Mouse (Mus musculus): Measurements from ENCODE around the gene Akap13. TPM values are rescaled to one million over a fixed set of nuclear protein-coding genes. Genes with fewer than 3 reads are reported as not detected.

The Akap13 gene
- total RNA-seq, 1 experiment = 24.6 TPM

DNA sequence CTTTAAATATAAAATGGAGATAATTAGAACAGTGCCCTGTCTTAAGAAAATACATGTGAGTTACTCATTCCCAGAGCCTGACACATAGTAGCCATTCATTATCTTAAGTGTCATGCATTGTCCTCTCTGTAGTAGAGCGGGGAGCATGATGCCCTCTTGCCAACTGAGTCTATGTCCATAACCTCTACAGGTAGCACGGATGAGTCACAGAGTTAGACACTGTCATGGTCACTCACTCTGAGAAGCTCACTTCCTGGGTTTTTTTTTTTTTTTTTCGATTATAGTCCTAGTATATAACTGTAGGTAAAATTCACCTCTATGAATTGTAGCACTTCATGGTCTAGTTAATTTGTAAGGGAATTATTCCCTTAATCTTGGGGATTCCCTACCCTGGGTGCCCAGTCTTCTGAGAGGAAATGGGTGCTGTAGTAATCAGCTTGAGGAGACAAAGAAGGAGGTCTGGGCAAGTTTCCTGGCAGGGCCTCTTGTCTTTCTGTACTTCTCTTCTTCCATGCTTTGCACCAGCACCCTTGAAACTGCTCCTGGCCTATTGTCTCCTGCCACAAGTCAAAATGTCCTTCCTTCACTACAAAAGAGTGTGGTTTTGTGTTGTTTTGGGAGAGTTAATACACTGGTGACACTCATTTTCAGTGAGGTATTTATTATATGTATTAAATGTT, 247.8 kb downstream of the Akap13 start:
- DNase-seq (ENCODE audit: low read depth, low spot score) = no peak
- TF ChIP-seq CHD2 (IDR thresholded peaks at IDR 0.05; ENCODE audit: low read depth, low read length) = no peak
- TF ChIP-seq HCFC1 (IDR thresholded peaks at IDR 0.05; ENCODE audit: borderline replicate concordance, insufficient read depth, low read length) = no peak
- TF ChIP-seq ZNF384 (IDR thresholded peaks at IDR 0.05; ENCODE audit: low read depth, low read length) = no peak
- Histone ChIP-seq H3K9ac (ENCODE audit: insufficient read depth, low read depth, low read length, poor library complexity, severe bottlenecking) (no peak overlapping the region), H3K4me3 (ENCODE audit: insufficient read depth in 1 of 2, low read depth in 1 of 2, low read length in 2 of 2, poor library complexity in 1 of 2, severe bottlenecking in 1 of 2) (no peak overlapping the region), H3K4me1 (ENCODE audit: control insufficient read depth in 2 of 2, insufficient read depth in 2 of 2, low read length in 2 of 2, poor library complexity in 1 of 2) (no peaks in the 10 kb centered on the region), H3K36me3 (ENCODE audit: control insufficient read depth, insufficient read depth, low read length, poor library complexity, severe bottlenecking) (no peaks in the 10 kb centered on the region), H3K9me3 (ENCODE audit: control insufficient read depth, insufficient read depth, low read depth, low read length) (no peaks in the 10 kb centered on the region), H3K27ac (ENCODE audit: insufficient read depth, low read depth, low read length, poor library complexity, severe bottlenecking) (no peak overlapping the region)
- in situ Hi-C loops (cut with MboI; ENCODE audit: low sequenced_read_pairs in 2 of 2, unreplicated experiment in 2 of 2) = no loop called here

DNA sequence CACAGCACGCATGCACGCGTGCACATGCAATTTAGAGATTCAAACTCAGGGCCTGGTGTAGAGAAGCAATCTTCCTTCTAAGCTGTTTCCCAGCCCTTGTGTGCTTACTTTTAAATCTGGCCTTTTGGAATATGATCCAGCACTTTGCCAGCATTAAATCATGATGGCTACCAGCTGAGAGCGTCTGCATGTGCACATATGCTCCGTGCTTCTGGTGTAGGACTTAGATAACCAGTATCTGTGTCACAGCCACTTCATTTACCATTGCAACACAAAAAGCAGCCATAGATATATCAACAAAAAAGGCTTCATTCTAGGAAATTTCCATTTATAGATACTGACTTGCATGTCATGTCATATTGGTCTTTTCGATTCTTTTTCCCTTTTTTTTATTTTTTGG, 249.5 kb downstream of the Akap13 start:
- Histone ChIP-seq H3K9ac (ENCODE audit: insufficient read depth, low read depth, low read length, poor library complexity, severe bottlenecking) (no peak overlapping the region), H3K9me3 (ENCODE audit: control insufficient read depth, insufficient read depth, low read depth, low read length) (no peaks in the 10 kb centered on the region), H3K36me3 (ENCODE audit: control insufficient read depth, insufficient read depth, low read length, poor library complexity, severe bottlenecking) (no peaks in the 10 kb centered on the region), H3K27ac (ENCODE audit: insufficient read depth, low read depth, low read length, poor library complexity, severe bottlenecking) (no peak overlapping the region), H3K4me3 (ENCODE audit: insufficient read depth in 1 of 2, low read depth in 1 of 2, low read length in 2 of 2, poor library complexity in 1 of 2, severe bottlenecking in 1 of 2) (no peak overlapping the region), H3K4me1 (ENCODE audit: control insufficient read depth in 2 of 2, insufficient read depth in 2 of 2, low read length in 2 of 2, poor library complexity in 1 of 2) (no peaks in the 10 kb centered on the region)
- no peak for DNase-seq (ENCODE audit: low read depth, low spot score)
- TF ChIP-seq ZC3H11A (IDR thresholded peaks at IDR 0.05; ENCODE audit: borderline replicate concordance, low read depth, low read length) (no peak), ZNF384 (IDR thresholded peaks at IDR 0.05; ENCODE audit: low read depth, low read length) (no peak), HCFC1 (IDR thresholded peaks at IDR 0.05; ENCODE audit: borderline replicate concordance, insufficient read depth, low read length) (no peak), MAFK (IDR thresholded peaks at IDR 0.05; ENCODE audit: insufficient read depth, low read depth, low read length) (no peak), CHD2 (IDR thresholded peaks at IDR 0.05; ENCODE audit: low read depth, low read length) (no peak)
- in situ Hi-C loops (cut with MboI; ENCODE audit: low sequenced_read_pairs in 2 of 2, unreplicated experiment in 2 of 2) = no loop called here

DNA sequence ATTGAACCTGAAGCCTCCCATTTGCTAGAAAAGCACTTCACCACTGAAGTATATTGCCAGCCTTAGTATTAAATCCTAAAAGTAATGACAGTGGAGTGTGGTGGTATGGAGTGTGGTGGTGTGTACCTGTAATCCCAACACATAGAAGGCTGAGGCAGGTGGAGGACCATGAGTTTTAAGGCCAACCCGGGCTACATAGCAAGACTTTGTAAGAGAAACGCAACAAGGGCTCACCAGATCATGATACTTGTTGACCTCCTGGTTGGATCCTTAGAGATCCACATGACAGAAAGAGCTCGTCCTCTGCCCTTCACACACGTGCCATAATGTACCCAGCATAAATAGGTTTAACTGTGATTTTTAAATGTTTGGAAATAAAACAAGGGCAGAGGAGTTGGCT, 254.6 kb downstream of the Akap13 start:
- no peak overlapping the region for H3K9ac ChIP-seq (ENCODE audit: insufficient read depth, low read depth, low read length, poor library complexity, severe bottlenecking)
- in situ Hi-C loops (cut with MboI; ENCODE audit: low sequenced_read_pairs in 2 of 2, unreplicated experiment in 2 of 2) = no loop called here
- no peaks in the 10 kb centered on the region for H3K9me3 ChIP-seq (ENCODE audit: control insufficient read depth, insufficient read depth, low read depth, low read length)
- H3K4me1 ChIP-seq (ENCODE audit: control insufficient read depth in 2 of 2, insufficient read depth in 2 of 2, low read length in 2 of 2, poor library complexity in 1 of 2) = no peaks in the 10 kb centered on the region
- no peak for DNase-seq (ENCODE audit: low read depth, low spot score)
- H3K4me3 ChIP-seq (ENCODE audit: insufficient read depth in 1 of 2, low read depth in 1 of 2, low read length in 2 of 2, poor library complexity in 1 of 2, severe bottlenecking in 1 of 2) = no peak overlapping the region
- no peaks in the 10 kb centered on the region for H3K36me3 ChIP-seq (ENCODE audit: control insufficient read depth, insufficient read depth, low read length, poor library complexity, severe bottlenecking)
- TF ChIP-seq MAFK (IDR thresholded peaks at IDR 0.05; ENCODE audit: insufficient read depth, low read depth, low read length) (no peak), ZC3H11A (IDR thresholded peaks at IDR 0.05; ENCODE audit: borderline replicate concordance, low read depth, low read length) (no peak), ZNF384 (IDR thresholded peaks at IDR 0.05; ENCODE audit: low read depth, low read length) (no peak), CHD2 (IDR thresholded peaks at IDR 0.05; ENCODE audit: low read depth, low read length) (no peak), HCFC1 (IDR thresholded peaks at IDR 0.05; ENCODE audit: borderline replicate concordance, insufficient read depth, low read length) (no peak)
- H3K27ac ChIP-seq (ENCODE audit: insufficient read depth, low read depth, low read length, poor library complexity, severe bottlenecking) = no peak overlapping the region

DNA sequence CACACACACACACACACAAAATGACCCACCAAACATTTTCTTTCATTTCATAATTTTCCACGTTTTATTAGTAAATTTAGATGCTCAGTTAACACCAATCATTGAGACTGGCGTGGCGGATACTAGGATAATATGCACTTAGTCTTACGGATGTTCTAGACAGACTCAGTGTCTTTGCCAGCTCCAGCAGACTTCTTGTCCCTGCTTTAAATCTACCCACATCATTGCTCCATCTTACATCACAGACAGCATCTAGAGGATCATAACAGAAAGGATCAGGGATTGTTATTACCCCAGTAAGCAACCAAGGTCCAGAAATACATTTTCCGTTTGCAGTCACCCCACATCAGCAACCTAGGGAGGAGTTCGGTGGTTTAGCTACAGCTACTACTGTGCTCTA, 255.6 kb downstream of the Akap13 start:
- H3K27ac ChIP-seq (ENCODE audit: insufficient read depth, low read depth, low read length, poor library complexity, severe bottlenecking) = no peak overlapping the region
- no peak overlapping the region for H3K4me3 ChIP-seq (ENCODE audit: insufficient read depth in 1 of 2, low read depth in 1 of 2, low read length in 2 of 2, poor library complexity in 1 of 2, severe bottlenecking in 1 of 2)
- DNase-seq (ENCODE audit: low read depth, low spot score) = no peak
- no peak for TF ChIP-seq MAFK (IDR thresholded peaks at IDR 0.05; ENCODE audit: insufficient read depth, low read depth, low read length)
- no peak for TF ChIP-seq ZC3H11A (IDR thresholded peaks at IDR 0.05; ENCODE audit: borderline replicate concordance, low read depth, low read length)
- H3K36me3 ChIP-seq (ENCODE audit: control insufficient read depth, insufficient read depth, low read length, poor library complexity, severe bottlenecking) = no peaks in the 10 kb centered on the region
- no peaks in the 10 kb centered on the region for H3K4me1 ChIP-seq (ENCODE audit: control insufficient read depth in 2 of 2, insufficient read depth in 2 of 2, low read length in 2 of 2, poor library complexity in 1 of 2)
- in situ Hi-C loops (cut with MboI; ENCODE audit: low sequenced_read_pairs in 2 of 2, unreplicated experiment in 2 of 2) = no loop called here
- H3K9me3 ChIP-seq (ENCODE audit: control insufficient read depth, insufficient read depth, low read depth, low read length) = no peaks in the 10 kb centered on the region
- H3K9ac ChIP-seq (ENCODE audit: insufficient read depth, low read depth, low read length, poor library complexity, severe bottlenecking) = no peak overlapping the region

DNA sequence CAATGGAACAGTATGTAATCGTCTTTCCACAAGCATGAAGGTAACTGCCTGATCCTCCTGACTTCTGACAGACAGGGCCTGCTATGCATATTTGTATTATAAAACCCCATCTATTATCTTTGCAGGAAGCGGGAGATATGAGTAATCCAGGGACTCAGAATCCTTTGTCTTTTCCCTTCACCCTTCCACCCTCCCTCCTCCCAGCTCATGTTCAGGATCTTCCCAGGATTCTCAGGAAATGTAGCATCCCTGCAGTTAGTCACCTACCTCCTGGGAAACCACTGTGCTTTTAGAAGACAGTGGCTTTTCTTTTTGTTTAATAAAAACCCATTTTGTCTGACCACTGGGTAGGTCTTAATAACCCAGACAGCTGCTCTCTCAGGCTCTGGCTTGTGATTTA, 256.1 kb downstream of the Akap13 start:
- TF ChIP-seq MAFK (IDR thresholded peaks at IDR 0.05; ENCODE audit: insufficient read depth, low read depth, low read length) (no peak), ZC3H11A (IDR thresholded peaks at IDR 0.05; ENCODE audit: borderline replicate concordance, low read depth, low read length) (no peak), ZNF384 (IDR thresholded peaks at IDR 0.05; ENCODE audit: low read depth, low read length) (no peak), CHD2 (IDR thresholded peaks at IDR 0.05; ENCODE audit: low read depth, low read length) (no peak), HCFC1 (IDR thresholded peaks at IDR 0.05; ENCODE audit: borderline replicate concordance, insufficient read depth, low read length) (no peak)
- Histone ChIP-seq H3K27ac (ENCODE audit: insufficient read depth, low read depth, low read length, poor library complexity, severe bottlenecking) (no peak overlapping the region), H3K9me3 (ENCODE audit: control insufficient read depth, insufficient read depth, low read depth, low read length) (no peaks in the 10 kb centered on the region), H3K36me3 (ENCODE audit: control insufficient read depth, insufficient read depth, low read length, poor library complexity, severe bottlenecking) (no peaks in the 10 kb centered on the region), H3K4me1 (ENCODE audit: control insufficient read depth in 2 of 2, insufficient read depth in 2 of 2, low read length in 2 of 2, poor library complexity in 1 of 2) (no peaks in the 10 kb centered on the region), H3K9ac (ENCODE audit: insufficient read depth, low read depth, low read length, poor library complexity, severe bottlenecking) (no peak overlapping the region), H3K4me3 (ENCODE audit: insufficient read depth in 1 of 2, low read depth in 1 of 2, low read length in 2 of 2, poor library complexity in 1 of 2, severe bottlenecking in 1 of 2) (no peak overlapping the region)
- in situ Hi-C loops (cut with MboI; ENCODE audit: low sequenced_read_pairs in 2 of 2, unreplicated experiment in 2 of 2) = no loop called here
- no peak for DNase-seq (ENCODE audit: low read depth, low spot score)
